Mouse (Mus musculus) midbrain, embryonic 15.5 days (tissue): ENCODE measurements at regions not wholly inside any gene's neighbourhood (a gene's known extent, or its start where the extent isn't known, plus 50 kb on each side); places are given as distances from the start of the nearest gene placed in this dataset.

Experiments used
- ATAC-seq: fragments of 200-750 bp; cut with Nextera tagmentation; replicated peaks from 2 replicates; pipeline ENCODE4 v1.8.0; 2017; ENCODE audit warnings: moderate TSS enrichment
- H3K27ac ChIP-seq: fragments of 300-500 bp; sonication (generic); 2 replicates; pipeline ENCODE4 v1.5.1; 2015; ENCODE audit warnings: mild to moderate bottlenecking, inconsistent platforms
- H3K27me3 ChIP-seq: fragments of 300-500 bp; sonication (generic); replicated peaks from 2 replicates; pipeline ENCODE4 v1.6.1; 2015; ENCODE audit warnings: inconsistent platforms
- H3K36me3 ChIP-seq: fragments of 300-500 bp; sonication (generic); replicated peaks from 2 replicates; pipeline ENCODE4 v1.6.1; 2015; ENCODE audit warnings: inconsistent platforms
- H3K4me1 ChIP-seq: fragments of 300-500 bp; sonication (generic); 2 replicates; pipeline ENCODE4 v1.6.1; 2015; ENCODE audit warnings: inconsistent platforms
- H3K4me2 ChIP-seq: fragments of 300-500 bp; sonication (generic); 2 replicates; pipeline ENCODE4 v1.6.1; 2015; ENCODE audit warnings: inconsistent platforms, mild to moderate bottlenecking, moderate library complexity
- H3K4me3 ChIP-seq: fragments of 300-500 bp; sonication (generic); 2 replicates; pipeline ENCODE4 v1.5.1; 2015; ENCODE audit warnings: mild to moderate bottlenecking, inconsistent platforms
- H3K9ac ChIP-seq: fragments of 300-500 bp; sonication (generic); 2 replicates; pipeline ENCODE4 v1.6.1; 2015; ENCODE audit warnings: mild to moderate bottlenecking, inconsistent platforms
- H3K9me3 ChIP-seq: fragments of 300-500 bp; sonication (generic); 2 replicates; pipeline ENCODE4 v1.6.1; 2016; ENCODE audit warnings: inconsistent platforms
- WGBS: fragments of 180-500 bp; shearing (Covaris S2); methylation state at CpG from one replicate; pipeline ENCODE4 v1.1.7; 2015; ENCODE audit warnings: mixed read lengths; 5-methylcytosine and 5-hydroxymethylcytosine counted together

DNA sequence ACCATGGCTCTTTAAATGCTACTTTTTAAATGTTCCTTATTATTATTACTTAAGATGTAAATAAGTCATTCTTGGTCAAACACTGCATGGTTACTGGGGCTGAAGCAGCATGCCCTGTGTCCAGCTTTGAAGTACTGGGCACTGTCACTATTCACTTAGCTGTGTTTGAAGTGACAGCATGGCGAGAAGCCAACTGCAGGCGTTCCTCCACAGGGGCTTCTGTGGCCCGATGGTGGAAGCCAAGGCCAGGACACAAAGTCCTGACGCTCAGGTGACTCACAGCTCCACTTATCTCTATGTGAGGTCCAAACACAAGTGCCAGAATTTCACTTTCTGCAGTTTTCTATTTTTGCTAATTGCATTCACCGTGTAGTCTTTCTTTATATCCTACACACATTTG lies 65.3 kb downstream of the Cdca7 start:
- H3K27ac ChIP-seq: no peak overlapping the region
- no peaks in the 10 kb centered on the region for H3K36me3 ChIP-seq
- 0 out of 2 replicates have a peak, but pooled peaks cover 5% of the 10 kb centered on the region for H3K27me3 ChIP-seq
- no peak overlapping the region for H3K9ac ChIP-seq
- no peaks in the 10 kb centered on the region for H3K9me3 ChIP-seq
- no peak overlapping the region for H3K4me3 ChIP-seq
- no peak overlapping the region for H3K4me2 ChIP-seq
- no peaks in the 10 kb centered on the region for H3K4me1 ChIP-seq
- 75% methylated on average over 5 of the region's 5 CpGs for WGBS
- no peak for ATAC-seq

DNA sequence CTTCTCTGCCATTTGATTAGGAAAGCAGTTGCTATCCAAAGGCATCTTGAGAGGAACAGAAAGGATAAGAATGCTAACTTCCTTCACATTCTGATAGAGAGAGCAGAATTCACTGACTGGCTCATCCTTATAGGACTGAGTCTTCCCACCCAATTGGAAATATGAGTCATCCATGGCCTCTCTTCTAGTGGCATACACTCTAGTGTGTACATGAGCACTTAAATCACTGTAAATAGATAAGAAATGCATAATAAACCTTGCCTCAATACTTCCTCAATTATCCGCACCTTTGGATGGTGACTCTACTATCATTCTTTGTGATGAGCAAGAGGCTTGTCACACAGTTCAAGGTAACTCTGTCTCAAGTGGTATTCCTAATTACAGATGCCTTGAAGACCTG lies 69.5 kb downstream of the Cdca7 start:
- Histone ChIP-seq H3K9ac (no peak overlapping the region), H3K4me2 (no peak overlapping the region)
- no peak for ATAC-seq

DNA sequence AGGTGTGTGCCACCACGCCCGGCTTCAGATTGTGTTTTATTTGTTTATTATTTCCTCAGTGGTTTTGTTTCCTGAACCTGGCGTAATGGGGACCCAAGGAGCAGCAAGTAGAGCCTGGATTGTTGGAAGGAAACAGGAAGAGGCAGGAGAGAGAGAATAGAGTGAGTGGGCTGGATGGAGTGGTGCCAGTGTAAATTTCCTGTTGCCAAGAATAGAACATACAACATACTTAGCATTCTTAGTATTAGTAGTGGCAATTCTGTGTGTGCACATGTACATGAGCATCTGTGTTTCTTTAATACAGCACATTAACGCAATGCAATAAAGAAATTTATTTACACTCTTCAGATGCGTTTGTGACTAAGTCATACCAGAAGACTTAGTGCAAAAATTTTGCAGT lies 70.5 kb downstream of the Cdca7 start:
- H3K36me3 ChIP-seq: no peaks in the 10 kb centered on the region
- ATAC-seq: no peak
- H3K4me2 ChIP-seq: no peak overlapping the region
- 0 out of 2 replicates have a peak, but pooled peaks cover 5% of the 10 kb centered on the region for H3K27me3 ChIP-seq
- no peaks in the 10 kb centered on the region for H3K4me1 ChIP-seq
- no peaks in the 10 kb centered on the region for H3K9me3 ChIP-seq
- H3K27ac ChIP-seq: no peak overlapping the region
- 90% methylated on average over 5 of the region's 5 CpGs for WGBS
- H3K4me3 ChIP-seq: no peak overlapping the region
- H3K9ac ChIP-seq: no peak overlapping the region

More for the DNA sequence above, 69.5 kb downstream of the Cdca7 start:
- H3K27me3 ChIP-seq: 0 out of 2 replicates have a peak, but pooled peaks cover 5% of the 10 kb centered on the region
- WGBS: 96% methylated on average over 1 of the region's 1 CpGs
- no peaks in the 10 kb centered on the region for H3K9me3 ChIP-seq
- no peaks in the 10 kb centered on the region for H3K36me3 ChIP-seq
- H3K4me1 ChIP-seq: no peaks in the 10 kb centered on the region
- H3K4me3 ChIP-seq: no peak overlapping the region
- H3K27ac ChIP-seq: no peak overlapping the region

DNA sequence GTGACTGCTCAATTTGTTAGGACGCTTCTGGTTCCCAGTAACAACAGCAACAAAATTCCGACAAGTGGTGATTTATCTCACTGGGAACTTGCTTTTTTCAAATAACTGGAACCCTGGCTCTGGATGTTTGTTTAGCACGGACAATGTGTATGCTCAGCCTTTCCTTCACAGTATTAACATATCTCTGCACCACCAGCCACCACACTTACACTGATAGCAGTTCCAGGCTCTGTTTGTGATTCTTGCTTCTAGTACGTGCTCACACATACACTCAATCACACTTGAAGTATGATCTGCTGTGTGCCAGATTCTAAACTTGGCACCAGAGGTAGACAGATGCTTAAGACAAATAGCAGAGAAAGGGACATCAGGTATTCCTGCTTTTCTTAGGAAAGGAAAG lies 71.0 kb downstream of the Cdca7 start:
- no peak for ATAC-seq
- H3K4me3 ChIP-seq: no peak overlapping the region
- H3K9ac ChIP-seq: no peak overlapping the region
- no peaks in the 10 kb centered on the region for H3K4me1 ChIP-seq
- 73% methylated on average over 4 of the region's 4 CpGs for WGBS
- no peak overlapping the region for H3K4me2 ChIP-seq
- H3K27me3 ChIP-seq: 0 out of 2 replicates have a peak, but pooled peaks cover 5% of the 10 kb centered on the region
- no peak overlapping the region for H3K27ac ChIP-seq
- no peaks in the 10 kb centered on the region for H3K36me3 ChIP-seq
- H3K9me3 ChIP-seq: no peaks in the 10 kb centered on the region

DNA sequence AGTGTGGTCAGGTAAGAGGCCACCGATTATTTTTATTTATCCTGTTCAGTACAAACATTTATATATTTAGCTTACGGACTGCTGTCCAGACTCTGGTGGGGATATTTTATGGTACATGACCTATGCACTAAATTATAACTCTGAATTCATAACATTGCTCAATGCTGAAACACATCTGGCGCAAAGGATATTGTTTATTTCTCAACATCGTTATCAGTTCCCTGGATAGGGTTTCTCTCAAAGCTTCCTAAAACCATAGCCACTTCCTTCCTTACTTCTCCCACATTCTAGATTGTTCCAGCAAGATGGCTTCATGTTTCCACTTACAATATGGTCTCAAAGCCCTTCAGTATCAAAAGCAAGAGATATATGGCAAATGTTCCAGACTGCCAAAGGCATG lies 75.3 kb downstream of the Cdca7 start:
- Histone ChIP-seq H3K4me1 (peaks cover 3% of the 10 kb centered on the region; the same call in 1 of the 2 replicates), H3K27me3 (0 out of 2 replicates have a peak, but pooled peaks cover 3% of the 10 kb centered on the region), H3K4me2 (no peak overlapping the region), H3K27ac (no peak overlapping the region), H3K9me3 (no peaks in the 10 kb centered on the region), H3K9ac (no peak overlapping the region), H3K4me3 (no peak overlapping the region), H3K36me3 (no peaks in the 10 kb centered on the region)
- ATAC-seq: no peak
- WGBS: 90% methylated on average over 4 of the region's 4 CpGs

DNA sequence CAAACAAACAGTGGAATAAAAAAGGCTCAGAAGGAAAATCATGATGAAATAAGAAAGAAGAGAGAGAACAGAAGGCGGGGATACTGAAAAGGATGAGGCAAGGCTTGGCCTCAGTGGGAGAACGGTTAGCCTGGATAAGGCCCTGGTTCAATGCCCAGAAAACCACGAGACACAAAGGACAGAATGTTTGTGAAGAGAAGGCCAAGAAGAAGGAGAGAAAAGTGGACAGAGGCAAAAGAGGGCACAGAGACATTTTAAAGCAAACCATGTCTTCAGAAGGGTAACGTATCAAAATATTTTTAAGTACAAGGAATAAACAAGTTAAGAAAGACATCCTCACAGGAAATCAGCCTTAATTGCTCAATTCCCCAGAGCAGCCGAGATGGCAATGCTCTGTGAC lies 78.6 kb downstream of the Cdca7 start:
- Histone ChIP-seq H3K27ac (no peak overlapping the region), H3K4me1 (peaks cover 9% of the 10 kb centered on the region; the same call in 1 of the 2 replicates), H3K9ac (no peak overlapping the region), H3K36me3 (no peaks in the 10 kb centered on the region), H3K4me3 (no peak overlapping the region), H3K27me3 (0 out of 2 replicates have a peak, but pooled peaks cover 9% of the 10 kb centered on the region), H3K4me2 (no peak overlapping the region), H3K9me3 (no peaks in the 10 kb centered on the region)
- ATAC-seq: no peak
- WGBS: 80% methylated on average over 5 of the region's 5 CpGs

DNA sequence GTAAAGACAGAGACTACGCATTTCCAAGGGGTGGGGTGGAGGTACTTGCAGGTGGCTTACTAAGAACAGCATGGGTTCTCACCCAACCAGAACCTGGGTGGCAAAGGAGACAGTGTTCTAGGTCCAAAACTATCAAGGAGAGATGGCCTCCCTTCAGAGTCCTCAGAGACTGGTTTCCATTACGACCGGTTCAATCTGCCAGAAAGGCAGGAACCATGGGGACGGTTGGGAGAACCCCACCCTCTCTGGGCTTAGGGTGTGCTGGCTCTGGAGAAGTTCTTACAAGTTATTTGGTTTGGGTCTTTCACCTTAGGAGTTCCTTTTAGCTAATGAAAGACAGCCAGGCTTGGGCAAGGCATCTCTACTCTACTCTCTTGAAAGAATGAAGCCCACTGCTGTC lies 79.2 kb downstream of the Cdca7 start:
- no peak overlapping the region for H3K4me2 ChIP-seq
- H3K9ac ChIP-seq: no peak overlapping the region
- H3K4me1 ChIP-seq: peaks cover 9% of the 10 kb centered on the region; the same call in 1 of the 2 replicates
- ATAC-seq: no peak
- 91% methylated on average over 4 of the region's 4 CpGs for WGBS
- H3K4me3 ChIP-seq: no peak overlapping the region
- no peaks in the 10 kb centered on the region for H3K36me3 ChIP-seq
- 0 out of 2 replicates have a peak, but pooled peaks cover 9% of the 10 kb centered on the region for H3K27me3 ChIP-seq
- no peaks in the 10 kb centered on the region for H3K9me3 ChIP-seq
- H3K27ac ChIP-seq: no peak overlapping the region

DNA sequence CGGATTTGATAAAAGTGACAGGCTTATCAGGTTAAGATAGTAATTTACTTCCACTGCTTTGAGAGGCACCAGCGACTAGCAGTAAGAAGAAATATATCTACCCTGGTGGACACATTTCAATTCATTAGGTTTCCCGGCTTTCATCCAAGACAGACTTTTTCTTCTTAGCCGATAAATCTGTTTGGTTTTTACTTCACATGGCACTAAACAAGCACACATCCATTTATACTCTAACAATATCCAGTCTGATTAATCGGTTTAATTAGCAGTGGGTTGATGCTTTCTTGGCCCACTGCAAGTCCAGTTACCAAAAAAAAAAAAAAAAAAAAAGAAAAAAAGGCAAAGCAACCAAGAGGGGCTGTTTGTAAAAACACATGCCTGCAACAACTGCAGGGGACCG lies 79.6 kb downstream of the Cdca7 start:
- no peak overlapping the region for H3K4me3 ChIP-seq
- H3K4me2 ChIP-seq: no peak overlapping the region
- no peaks in the 10 kb centered on the region for H3K36me3 ChIP-seq
- WGBS: 55% methylated on average over 6 of the region's 6 CpGs
- no peaks in the 10 kb centered on the region for H3K9me3 ChIP-seq
- no peak overlapping the region for H3K27ac ChIP-seq
- H3K4me1 ChIP-seq: peaks cover 9% of the 10 kb centered on the region; the same call in 1 of the 2 replicates
- ATAC-seq: no peak
- 0 out of 2 replicates have a peak, but pooled peaks cover 9% of the 10 kb centered on the region for H3K27me3 ChIP-seq
- no peak overlapping the region for H3K9ac ChIP-seq

DNA sequence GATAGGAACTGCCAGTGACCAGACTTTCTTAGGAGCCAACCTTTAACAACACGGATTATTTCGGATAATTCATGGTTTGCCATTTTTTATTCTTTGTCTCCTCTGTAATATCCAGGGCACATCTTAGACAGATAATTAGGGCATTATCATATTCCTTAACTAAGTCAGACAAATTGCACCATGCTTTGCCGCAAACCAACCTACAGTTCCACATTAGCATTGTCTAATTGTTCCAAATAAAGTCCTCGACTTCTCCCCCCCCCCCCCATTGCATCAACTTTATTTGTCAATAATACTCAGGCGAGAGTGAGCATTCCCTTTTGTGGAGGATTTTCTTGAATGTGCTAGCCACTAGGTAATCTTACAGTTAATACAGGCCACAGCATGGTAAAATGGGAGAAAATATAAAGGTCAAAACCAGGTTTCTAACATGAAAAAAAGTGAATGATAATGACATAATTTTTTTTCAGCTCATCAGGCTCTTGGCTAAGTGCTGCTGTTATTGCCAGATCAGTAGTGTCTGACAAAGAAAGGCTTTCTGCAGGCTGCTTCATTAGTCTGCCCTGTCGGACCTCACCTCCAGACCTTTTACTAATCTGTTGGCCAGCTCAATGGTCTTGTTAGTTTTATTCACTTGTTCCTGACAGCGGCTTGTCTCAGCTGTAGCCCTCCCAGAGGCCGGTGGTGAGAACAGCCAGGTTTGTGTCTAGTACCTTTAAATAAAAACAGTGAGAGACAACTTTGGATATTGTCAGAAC lies 80.3 kb downstream of the Cdca7 start:
- Histone ChIP-seq H3K27ac (no peak overlapping the region), H3K4me1 (peaks cover 14% of the 10 kb centered on the region), H3K36me3 (no peaks in the 10 kb centered on the region), H3K4me3 (no peak overlapping the region), H3K27me3 (0 out of 2 replicates have a peak, but pooled peaks cover 9% of the 10 kb centered on the region), H3K9ac (no peak overlapping the region), H3K9me3 (no peaks in the 10 kb centered on the region), H3K4me2 (no peak overlapping the region)
- 40% methylated on average over 8 of the region's 8 CpGs for WGBS
- no peak for ATAC-seq

DNA sequence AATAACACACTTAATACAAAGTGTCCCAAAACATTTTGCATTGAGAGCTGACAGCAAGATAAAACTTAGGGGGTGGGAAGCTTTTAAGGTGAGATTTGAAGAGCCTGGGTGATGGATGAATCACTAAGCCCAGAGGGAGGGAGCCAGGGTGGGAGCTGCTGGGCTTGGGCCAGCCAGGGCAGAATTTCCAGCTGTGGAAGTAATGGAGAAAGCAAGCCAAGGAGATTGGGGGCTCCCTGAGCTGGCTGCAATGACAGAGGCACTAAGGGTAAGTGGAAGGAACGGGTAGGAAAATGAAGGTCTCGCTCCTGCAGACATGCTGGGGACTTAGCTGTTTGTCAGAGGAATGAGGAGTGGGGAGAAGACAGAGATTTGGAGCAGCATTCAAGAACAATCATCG lies 81.2 kb downstream of the Cdca7 start:
- WGBS: 42% methylated on average over 3 of the region's 3 CpGs
- H3K4me1 ChIP-seq: peaks cover 17% of the 10 kb centered on the region
- no peaks in the 10 kb centered on the region for H3K9me3 ChIP-seq
- no peaks in the 10 kb centered on the region for H3K36me3 ChIP-seq
- H3K4me3 ChIP-seq: no peak overlapping the region
- no peak overlapping the region for H3K9ac ChIP-seq
- no peak for ATAC-seq
- H3K27me3 ChIP-seq: 0 out of 2 replicates have a peak, but pooled peaks cover 9% of the 10 kb centered on the region
- H3K27ac ChIP-seq: no peak overlapping the region
- H3K4me2 ChIP-seq: no peak overlapping the region

DNA sequence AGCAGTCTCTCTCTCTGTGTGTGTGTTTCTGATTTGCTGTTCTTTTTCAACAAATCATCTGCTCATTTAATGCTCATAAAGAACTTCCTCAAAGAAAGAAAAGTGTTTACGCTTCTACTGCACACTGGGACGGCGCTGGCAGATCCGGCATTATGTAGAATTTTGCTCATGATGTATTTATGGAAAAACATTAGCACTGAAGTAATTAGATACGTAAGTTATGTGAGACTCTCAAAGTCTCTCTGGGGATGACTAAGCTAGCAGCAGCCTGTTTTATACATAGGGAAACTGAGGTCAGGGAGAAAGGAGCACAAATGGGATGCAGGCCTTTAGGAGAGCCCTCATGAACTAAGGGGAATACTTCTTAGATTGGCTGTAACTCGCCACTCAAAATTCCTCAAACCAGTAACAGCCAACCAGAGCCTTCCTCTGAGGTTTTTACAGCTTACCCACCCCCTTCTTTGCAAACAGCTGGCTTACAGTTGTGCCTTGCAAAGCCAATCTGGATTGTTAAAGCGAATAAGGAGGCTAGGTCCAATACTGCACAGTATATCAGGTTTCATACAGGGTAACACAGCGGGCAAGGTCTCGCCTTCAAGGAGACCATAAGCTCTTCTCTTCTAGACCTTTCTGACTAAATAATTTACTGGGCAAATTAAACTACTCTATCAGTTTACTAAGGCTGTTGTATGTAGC lies 81.8 kb downstream of the Cdca7 start:
- Histone ChIP-seq H3K36me3 (no peaks in the 10 kb centered on the region), H3K27me3 (0 out of 2 replicates have a peak, but pooled peaks cover 9% of the 10 kb centered on the region), H3K4me2 (no peak overlapping the region), H3K4me3 (no peak overlapping the region), H3K9me3 (no peaks in the 10 kb centered on the region), H3K9ac (no peak overlapping the region), H3K4me1 (peaks cover 17% of the 10 kb centered on the region), H3K27ac (no peak overlapping the region)
- 79% methylated on average over 9 of the region's 9 CpGs for WGBS
- no peak for ATAC-seq

DNA sequence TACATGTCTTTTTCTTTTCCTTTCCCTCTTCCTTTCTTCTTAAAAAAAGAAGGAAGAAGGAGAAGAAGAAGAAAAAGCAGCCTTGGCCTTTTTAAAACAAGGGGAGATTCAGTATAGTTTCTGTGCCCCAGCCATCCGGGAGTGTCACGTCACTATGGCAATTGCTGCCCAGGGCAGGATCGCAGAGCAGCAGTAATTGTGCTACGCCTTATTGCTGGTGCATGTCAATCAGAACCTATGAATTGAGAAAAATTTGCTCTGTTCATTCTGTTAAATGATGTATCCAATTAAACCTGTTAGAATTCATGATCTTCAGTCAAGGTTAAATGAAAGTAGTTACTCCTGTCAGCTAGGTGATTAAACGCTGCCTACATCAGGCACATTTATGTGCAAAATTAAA lies 85.4 kb downstream of the Cdca7 start:
- WGBS: 53% methylated on average over 5 of the region's 5 CpGs
- Histone ChIP-seq H3K27me3 (0 out of 2 replicates have a peak, but pooled peaks cover 6% of the 10 kb centered on the region), H3K4me1 (peaks cover 13% of the 10 kb centered on the region), H3K4me2 (no peak overlapping the region), H3K9me3 (no peaks in the 10 kb centered on the region), H3K27ac (no peak overlapping the region), H3K9ac (no peak overlapping the region), H3K36me3 (no peaks in the 10 kb centered on the region), H3K4me3 (no peak overlapping the region)
- ATAC-seq: no peak
